Mouse (Mus musculus) heart, embryonic 12.5 days (tissue): ENCODE results near the gene Gm10273. TPM values are rescaled to one million over a fixed set of nuclear protein-coding genes. Genes with fewer than 3 reads are reported as not detected.
"Not testable (repeated sequence)": the region's sequence is repeated elsewhere in the genome, so short reads cannot be mapped to it uniquely, and the experiment has no call there.

ENCODE experiments used
- ATAC-seq: fragments of 200-750 bp; cut with Nextera tagmentation; 2 replicates; pipeline ENCODE4 v1.8.0; 2017; ENCODE audit warnings: moderate TSS enrichment, moderate library complexity; ENCODE audit not compliant: insufficient number of reproducible peaks, low FRiP score
- H3K27ac ChIP-seq: fragments of 300-500 bp; sonication (generic); 2 replicates; pipeline ENCODE4 v1.5.1; 2016; ENCODE audit warnings: mild to moderate bottlenecking, moderate library complexity; ENCODE audit not compliant: poor library complexity, severe bottlenecking
- H3K27me3 ChIP-seq: fragments of 300-500 bp; sonication (generic); replicated peaks from 2 replicates; pipeline ENCODE4 v1.6.1; 2016; ENCODE audit warnings: mild to moderate bottlenecking, moderate library complexity
- H3K36me3 ChIP-seq: fragments of 300-500 bp; sonication (generic); 2 replicates; pipeline ENCODE4 v1.6.1; 2016; ENCODE audit warnings: mild to moderate bottlenecking, moderate library complexity
- H3K4me1 ChIP-seq: fragments of 300-500 bp; sonication (generic); replicated peaks from 2 replicates; pipeline ENCODE4 v1.6.1; 2016; ENCODE audit warnings: mild to moderate bottlenecking
- H3K4me2 ChIP-seq: fragments of 300-500 bp; sonication (generic); 2 replicates; pipeline ENCODE4 v1.6.1; 2016; ENCODE audit warnings: mild to moderate bottlenecking, moderate library complexity
- H3K4me3 ChIP-seq: fragments of 300-500 bp; sonication (generic); 2 replicates; pipeline ENCODE4 v1.5.1; 2016; ENCODE audit warnings: mild to moderate bottlenecking
- H3K9ac ChIP-seq: fragments of 300-500 bp; sonication (generic); 2 replicates; pipeline ENCODE4 v1.6.1; 2016; ENCODE audit warnings: mild to moderate bottlenecking, moderate library complexity
- H3K9me3 ChIP-seq: fragments of 300-500 bp; sonication (generic); replicated peaks from 2 replicates; pipeline ENCODE4 v1.6.1; 2016; ENCODE audit warnings: mild to moderate bottlenecking, moderate library complexity
- WGBS: fragments of 180-500 bp; shearing (Covaris S2); methylation state at CpG from one replicate; pipeline ENCODE4 v1.1.7; 2016; 5-methylcytosine and 5-hydroxymethylcytosine counted together
- polyA plus RNA-seq: library from polyadenylated mRNA; unstranded; fragments of >200 nt; fragmentation: Nextera tagmentation; extraction: Ambion mirVana; gene quantifications from 2 replicates; pipeline ENCODE4 v1.2.1, GENCODE M21; 2016

The Gm10273 gene
- 5.1 and 7.2 TPM in 2 replicates for polyA plus RNA-seq

DNA sequence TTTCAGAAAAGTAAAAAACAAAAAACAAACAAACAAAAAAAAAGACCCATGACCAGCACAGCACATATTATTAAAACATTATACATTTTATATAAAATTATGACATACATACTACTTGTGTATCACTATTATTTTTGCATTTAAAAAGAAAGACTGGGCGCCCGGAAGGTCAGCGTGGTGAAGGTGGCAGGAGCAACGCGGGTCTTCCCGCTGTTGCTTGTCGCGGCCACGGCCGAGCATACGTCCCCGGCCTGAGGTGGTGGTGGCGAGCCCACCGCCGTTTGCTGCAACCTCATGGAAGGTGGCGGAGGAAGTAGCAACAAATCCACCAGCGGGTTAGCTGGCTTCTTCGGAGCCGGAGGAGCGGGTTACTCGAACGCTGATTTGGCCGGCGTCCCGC lies at the start of gene Gm10273:
Gene Gm10273, plus strand, starts transcription at position 172 of the 400 bp plus-strand sequence.
- WGBS = 88% methylated on average over 12 of the region's 25 CpGs
- not testable (repeated sequence) for H3K9me3 ChIP-seq, H3K27ac ChIP-seq, ATAC-seq, H3K4me3 ChIP-seq, H3K27me3 ChIP-seq, H3K4me2 ChIP-seq, H3K4me1 ChIP-seq, H3K9ac ChIP-seq, H3K36me3 ChIP-seq

DNA sequence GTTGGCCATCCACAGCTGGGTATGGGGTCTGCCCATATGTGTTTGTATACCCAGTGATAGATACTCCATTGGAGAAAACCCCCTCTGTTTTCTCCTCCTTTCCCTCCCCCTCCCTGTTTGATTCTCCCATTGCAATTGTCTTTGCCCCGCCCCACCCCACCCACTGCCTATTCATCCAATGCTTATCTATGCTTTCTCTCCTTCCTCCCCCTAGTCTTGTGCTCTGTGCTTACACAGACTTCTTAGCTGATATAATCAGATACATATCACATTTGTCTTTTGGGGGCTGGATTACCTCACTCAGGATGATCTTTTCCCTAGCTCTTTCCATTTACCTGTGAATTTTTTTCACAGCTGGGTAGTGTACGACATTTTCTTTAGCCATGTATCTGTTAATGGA lies 48.9 kb upstream of the Gm10273 start:
- H3K27ac ChIP-seq = no peak overlapping the region
- H3K4me3 ChIP-seq = no peak overlapping the region
- H3K4me2 ChIP-seq = no peak overlapping the region
- WGBS = 86% methylated on average over 2 of the region's 2 CpGs
- ATAC-seq = peak; percentile 69
- no peaks in the 10 kb centered on the region for H3K4me1 ChIP-seq
- H3K9ac ChIP-seq = no peak overlapping the region
- H3K9me3 ChIP-seq = 0 out of 2 replicates have a peak, but pooled peaks cover 4% of the 10 kb centered on the region
- peaks cover 72% of the 10 kb centered on the region for H3K36me3 ChIP-seq
- H3K27me3 ChIP-seq = no peaks in the 10 kb centered on the region

DNA sequence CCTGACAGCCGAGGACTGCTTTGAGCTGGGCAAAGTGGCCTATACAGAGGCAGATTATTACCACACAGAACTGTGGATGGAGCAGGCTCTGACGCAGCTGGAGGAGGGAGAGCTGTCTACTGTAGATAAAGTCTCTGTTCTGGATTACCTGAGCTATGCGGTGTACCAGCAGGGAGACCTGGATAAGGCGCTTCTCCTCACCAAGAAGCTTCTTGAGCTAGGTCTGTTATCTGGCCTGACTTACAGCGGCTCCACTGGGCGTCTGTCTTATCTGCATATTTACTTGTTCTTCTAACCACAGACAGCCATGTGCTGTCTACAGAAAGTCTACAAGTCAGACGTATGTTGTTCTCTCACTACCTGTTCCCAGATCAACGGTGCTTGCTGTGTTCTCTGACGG lies 47.2 kb upstream of the Gm10273 start:
- Histone ChIP-seq H3K4me3 (no peak overlapping the region), H3K27ac (no peak overlapping the region), H3K4me2 (no peak overlapping the region), H3K9ac (no peak overlapping the region), H3K27me3 (no peaks in the 10 kb centered on the region), H3K4me1 (no peaks in the 10 kb centered on the region), H3K9me3 (0 out of 2 replicates have a peak, but pooled peaks cover 4% of the 10 kb centered on the region), H3K36me3 (peaks cover 73% of the 10 kb centered on the region)
- 68% methylated on average over 9 of the region's 9 CpGs for WGBS
- ATAC-seq = peak; percentile 87

DNA sequence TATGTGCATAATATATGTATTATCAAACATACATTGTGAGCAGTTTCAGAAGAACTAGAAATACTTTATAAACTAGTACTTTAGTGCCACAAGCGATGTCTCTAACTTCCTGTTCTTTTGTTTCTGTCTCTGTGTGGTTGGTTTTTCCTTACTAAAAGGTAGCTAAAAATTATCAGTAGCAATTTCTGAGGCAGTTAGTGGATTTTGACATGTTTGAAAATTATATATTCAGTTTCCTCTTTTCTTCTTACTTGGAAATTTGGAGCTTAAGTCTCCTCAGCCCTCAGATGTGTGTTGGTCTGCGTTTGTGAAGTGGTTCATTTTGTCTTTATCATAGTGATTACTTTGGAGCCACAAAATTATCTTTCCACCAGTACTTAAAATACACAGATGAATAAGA lies 45.9 kb upstream of the Gm10273 start:
- no peak overlapping the region for H3K27ac ChIP-seq
- H3K27me3 ChIP-seq = no peaks in the 10 kb centered on the region
- H3K36me3 ChIP-seq = peaks cover 73% of the 10 kb centered on the region
- H3K9me3 ChIP-seq = 0 out of 2 replicates have a peak, but pooled peaks cover 4% of the 10 kb centered on the region
- no peak overlapping the region for H3K4me2 ChIP-seq
- H3K4me1 ChIP-seq = no peaks in the 10 kb centered on the region
- no peak overlapping the region for H3K4me3 ChIP-seq
- ATAC-seq = no peak
- H3K9ac ChIP-seq = no peak overlapping the region
- WGBS = 93% methylated on average over 2 of the region's 2 CpGs

DNA sequence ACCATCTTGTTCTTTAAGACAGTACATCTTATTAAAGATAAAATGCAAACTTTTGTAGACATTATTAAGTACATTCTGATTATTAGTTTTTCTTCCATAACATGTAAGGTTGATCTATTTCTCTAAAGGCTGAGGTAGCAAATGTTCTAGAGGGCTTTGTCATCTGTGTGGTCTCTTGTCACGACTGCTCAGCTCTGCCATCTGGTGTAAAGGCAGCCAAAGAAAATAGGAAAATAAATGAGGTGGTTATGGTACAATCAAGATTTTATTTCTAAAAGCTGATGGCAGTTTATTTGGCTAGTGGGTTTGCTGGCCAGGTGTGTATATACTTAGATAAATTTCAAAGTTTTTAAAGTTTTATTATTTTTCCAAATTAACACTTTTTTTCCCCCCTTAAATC lies 42.4 kb upstream of the Gm10273 start:
- Histone ChIP-seq H3K27me3 (no peaks in the 10 kb centered on the region), H3K36me3 (peaks cover 74% of the 10 kb centered on the region), H3K4me2 (no peak overlapping the region), H3K9ac (no peak overlapping the region), H3K9me3 (0 out of 2 replicates have a peak, but pooled peaks cover 4% of the 10 kb centered on the region), H3K4me1 (no peaks in the 10 kb centered on the region), H3K4me3 (no peak overlapping the region), H3K27ac (no peak overlapping the region)
- ATAC-seq = no peak
- WGBS = 45% methylated on average over 1 of the region's 1 CpGs

DNA sequence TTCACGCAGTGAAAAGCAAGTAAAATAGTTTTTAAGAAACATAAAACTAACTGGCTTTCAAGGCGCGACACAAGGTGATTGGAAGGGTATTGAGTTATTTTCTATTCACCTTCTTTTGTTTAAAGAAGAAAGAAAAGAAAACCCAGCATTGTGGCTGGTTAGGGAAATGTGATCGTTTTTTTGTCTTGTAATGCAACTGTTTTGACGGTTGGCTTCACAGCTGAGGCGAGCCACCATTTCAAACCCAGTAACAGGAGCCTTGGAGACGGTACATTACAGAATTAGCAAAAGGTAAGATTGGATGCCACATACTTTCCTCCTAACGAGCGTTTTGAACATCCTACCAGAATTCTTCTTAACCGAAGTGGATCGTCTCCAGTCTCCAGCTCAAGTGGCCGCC lies 41.3 kb upstream of the Gm10273 start:
- Histone ChIP-seq H3K27me3 (no peaks in the 10 kb centered on the region), H3K9ac (no peak overlapping the region), H3K4me3 (no peak overlapping the region), H3K4me2 (no peak overlapping the region), H3K4me1 (no peaks in the 10 kb centered on the region), H3K9me3 (0 out of 2 replicates have a peak, but pooled peaks cover 4% of the 10 kb centered on the region), H3K27ac (no peak overlapping the region), H3K36me3 (peaks cover 66% of the 10 kb centered on the region)
- 89% methylated on average over 12 of the region's 12 CpGs for WGBS
- no peak for ATAC-seq

DNA sequence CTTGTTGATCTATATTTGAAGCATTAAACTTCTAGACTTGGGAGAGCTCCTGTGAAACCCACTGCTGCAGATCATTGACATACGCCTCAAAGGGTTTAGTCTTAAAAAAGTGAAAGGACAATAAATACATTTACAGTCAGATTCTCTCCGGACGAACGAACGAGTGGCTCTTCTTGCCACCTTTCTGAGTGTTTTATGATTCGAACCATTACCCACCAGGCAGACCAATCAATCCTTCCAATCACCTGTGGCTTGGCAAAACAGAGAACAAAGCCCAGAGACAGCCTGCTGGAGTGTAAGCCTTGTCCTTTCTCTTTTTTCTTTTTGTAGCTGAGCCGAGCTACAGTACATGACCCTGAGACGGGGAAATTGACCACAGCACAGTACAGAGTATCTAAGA lies 40.4 kb upstream of the Gm10273 start:
- Histone ChIP-seq H3K9ac (no peak overlapping the region), H3K4me3 (no peak overlapping the region), H3K27me3 (no peaks in the 10 kb centered on the region), H3K9me3 (0 out of 2 replicates have a peak, but pooled peaks cover 4% of the 10 kb centered on the region), H3K27ac (no peak overlapping the region), H3K36me3 (peaks cover 63% of the 10 kb centered on the region), H3K4me2 (no peak overlapping the region), H3K4me1 (no peaks in the 10 kb centered on the region)
- ATAC-seq = no peak
- 87% methylated on average over 8 of the region's 8 CpGs for WGBS

DNA sequence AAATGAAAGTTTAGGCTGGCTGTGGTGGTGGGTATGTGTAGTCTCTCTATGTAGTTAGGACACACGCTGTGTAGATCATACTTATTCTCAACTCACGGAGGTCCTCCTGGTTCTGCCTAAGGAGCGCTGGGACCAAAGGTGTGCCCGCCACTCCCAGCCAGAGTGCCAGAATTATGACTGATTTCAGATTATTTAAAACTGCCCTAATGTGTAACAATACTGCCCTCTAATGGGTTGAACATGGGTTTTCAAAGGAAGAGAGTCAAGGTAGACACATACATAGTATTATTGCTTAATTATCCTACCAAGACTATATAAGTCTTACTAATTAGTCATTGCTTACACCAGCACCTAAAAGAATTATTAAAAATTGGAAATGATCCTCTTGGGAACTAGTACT lies 36.7 kb upstream of the Gm10273 start:
- no peak overlapping the region for H3K4me3 ChIP-seq
- 86% methylated on average over 4 of the region's 4 CpGs for WGBS
- H3K4me2 ChIP-seq = no peak overlapping the region
- H3K9ac ChIP-seq = no peak overlapping the region
- H3K9me3 ChIP-seq = no peaks in the 10 kb centered on the region
- peaks cover 68% of the 10 kb centered on the region for H3K36me3 ChIP-seq
- ATAC-seq = no peak
- no peaks in the 10 kb centered on the region for H3K4me1 ChIP-seq
- H3K27ac ChIP-seq = no peak overlapping the region
- H3K27me3 ChIP-seq = no peaks in the 10 kb centered on the region

DNA sequence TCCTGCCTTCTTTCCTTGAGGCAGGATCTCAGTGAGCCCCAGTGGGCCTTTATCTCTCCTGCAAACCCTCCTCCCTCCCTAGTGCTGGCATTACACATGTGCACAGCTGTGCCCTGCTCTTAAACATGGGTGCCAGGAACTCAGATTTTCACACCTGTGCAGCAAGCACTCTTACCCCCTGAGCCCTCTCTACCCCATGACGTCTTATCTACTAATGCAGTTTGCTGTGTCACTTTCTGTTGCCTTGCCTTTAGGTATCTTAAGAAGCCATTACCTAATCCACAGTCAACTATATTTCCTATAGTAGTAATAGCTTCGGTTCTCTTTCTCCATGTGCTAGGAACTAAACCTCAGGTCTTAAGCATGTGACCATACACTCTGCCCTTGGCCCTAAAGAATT lies 32.2 kb upstream of the Gm10273 start:
- WGBS = 71% methylated on average over 2 of the region's 2 CpGs
- no peak for ATAC-seq
- Histone ChIP-seq H3K4me3 (no peak overlapping the region), H3K27me3 (no peaks in the 10 kb centered on the region), H3K9ac (no peak overlapping the region), H3K27ac (no peak overlapping the region), H3K4me2 (no peak overlapping the region), H3K9me3 (no peaks in the 10 kb centered on the region), H3K4me1 (no peaks in the 10 kb centered on the region), H3K36me3 (peaks cover 78% of the 10 kb centered on the region)

DNA sequence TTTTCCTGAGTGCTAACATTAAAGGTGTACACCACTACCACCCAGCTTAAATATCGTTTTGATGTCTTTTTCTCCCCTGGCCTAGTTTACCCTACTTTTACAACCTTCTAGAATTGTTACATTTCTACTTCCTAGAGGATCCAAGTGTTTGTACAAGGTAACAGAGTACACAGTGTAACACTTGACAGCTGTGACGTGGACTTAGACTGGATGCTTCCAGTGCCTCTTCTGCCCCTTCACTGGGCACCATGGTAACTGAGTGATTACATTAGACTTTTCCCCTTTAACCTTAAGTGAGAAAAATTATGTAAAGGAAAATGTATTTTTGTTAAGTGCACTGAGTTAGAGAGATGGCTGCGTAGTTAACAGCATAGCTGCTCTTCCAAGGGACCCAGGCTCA lies 30.9 kb upstream of the Gm10273 start:
- H3K27me3 ChIP-seq = no peaks in the 10 kb centered on the region
- H3K9ac ChIP-seq = no peak overlapping the region
- no peak overlapping the region for H3K27ac ChIP-seq
- H3K4me3 ChIP-seq = no peak overlapping the region
- no peak overlapping the region for H3K4me2 ChIP-seq
- 84% methylated on average over 3 of the region's 3 CpGs for WGBS
- no peaks in the 10 kb centered on the region for H3K4me1 ChIP-seq
- H3K9me3 ChIP-seq = no peaks in the 10 kb centered on the region
- peaks cover 86% of the 10 kb centered on the region for H3K36me3 ChIP-seq
- no peak for ATAC-seq

DNA sequence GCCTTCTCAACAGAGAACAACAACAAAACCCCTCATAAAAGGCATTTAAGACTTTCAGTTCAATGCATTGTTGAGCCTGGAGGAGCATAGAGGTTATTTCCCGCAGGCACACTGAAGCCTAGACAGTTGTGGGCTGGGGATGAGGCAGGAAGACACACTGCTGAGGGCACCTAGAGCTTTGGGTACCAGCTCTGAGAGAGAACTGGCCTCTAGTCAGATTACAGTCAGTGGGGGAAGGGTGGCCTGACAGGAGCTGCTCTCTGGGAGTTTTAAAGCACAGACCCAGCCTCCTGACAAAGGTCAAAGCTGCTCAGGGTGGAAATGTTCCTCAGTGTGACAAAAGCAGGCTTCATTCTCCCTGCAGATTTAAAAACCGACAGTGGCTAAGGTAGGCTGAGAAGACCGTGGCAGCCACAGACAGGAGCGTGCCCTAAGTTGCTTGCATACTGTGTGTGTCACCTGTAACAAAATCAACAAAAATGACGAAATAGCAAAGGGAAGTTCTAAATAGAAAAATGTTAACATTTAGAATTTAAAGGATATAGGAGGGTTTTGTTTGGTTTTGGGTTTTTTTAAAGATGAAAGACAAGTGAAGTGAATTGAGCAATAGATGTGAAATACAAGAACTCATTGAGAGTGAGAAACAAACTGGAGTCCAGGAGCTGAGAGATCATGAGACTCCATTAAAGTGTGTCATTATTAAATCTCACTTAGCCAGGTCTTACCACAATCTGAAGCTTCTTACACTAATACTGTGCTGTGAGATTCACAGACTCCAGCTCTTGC lies 29.4 kb upstream of the Gm10273 start:
- 81% methylated on average over 5 of the region's 5 CpGs for WGBS
- no peak overlapping the region for H3K9ac ChIP-seq
- no peaks in the 10 kb centered on the region for H3K27me3 ChIP-seq
- H3K9me3 ChIP-seq = no peaks in the 10 kb centered on the region
- no peak overlapping the region for H3K4me3 ChIP-seq
- H3K27ac ChIP-seq = no peak overlapping the region
- peaks cover 91% of the 10 kb centered on the region for H3K36me3 ChIP-seq
- ATAC-seq = no peak
- no peaks in the 10 kb centered on the region for H3K4me1 ChIP-seq
- no peak overlapping the region for H3K4me2 ChIP-seq

DNA sequence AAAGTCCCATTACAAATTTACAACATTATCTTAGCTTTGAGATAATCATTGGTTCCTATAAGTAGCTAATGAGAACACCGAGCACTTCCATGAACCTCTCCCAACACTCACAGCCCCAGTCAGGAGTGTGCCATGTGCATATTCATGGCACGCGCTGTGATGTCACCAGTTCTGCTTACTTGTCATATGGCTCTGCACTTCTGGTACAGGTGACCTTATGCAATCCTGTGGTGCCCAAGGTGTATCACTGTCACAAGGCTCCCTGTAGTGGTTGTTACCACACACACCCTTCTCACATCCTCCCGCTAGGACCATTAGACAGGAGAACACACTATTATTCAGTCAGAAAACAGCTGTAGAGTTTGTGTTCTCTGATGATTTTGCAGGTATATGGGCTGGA lies 28.7 kb upstream of the Gm10273 start:
- H3K36me3 ChIP-seq = peaks cover 91% of the 10 kb centered on the region
- H3K9me3 ChIP-seq = no peaks in the 10 kb centered on the region
- H3K4me2 ChIP-seq = no peak overlapping the region
- ATAC-seq = no peak
- H3K4me1 ChIP-seq = no peaks in the 10 kb centered on the region
- no peak overlapping the region for H3K9ac ChIP-seq
- no peak overlapping the region for H3K27ac ChIP-seq
- 94% methylated on average over 4 of the region's 4 CpGs for WGBS
- no peaks in the 10 kb centered on the region for H3K27me3 ChIP-seq
- no peak overlapping the region for H3K4me3 ChIP-seq
